Mouse (Mus musculus): ENCODE data around the gene Zfp52. TPM values are rescaled to one million over a fixed set of nuclear protein-coding genes. Genes with fewer than 3 reads are reported as not detected.

The Zfp52 gene
- total and polyA plus RNA-seq, 3 experiments = 2.8 to 3.5 TPM; not detected in 1

DNA sequence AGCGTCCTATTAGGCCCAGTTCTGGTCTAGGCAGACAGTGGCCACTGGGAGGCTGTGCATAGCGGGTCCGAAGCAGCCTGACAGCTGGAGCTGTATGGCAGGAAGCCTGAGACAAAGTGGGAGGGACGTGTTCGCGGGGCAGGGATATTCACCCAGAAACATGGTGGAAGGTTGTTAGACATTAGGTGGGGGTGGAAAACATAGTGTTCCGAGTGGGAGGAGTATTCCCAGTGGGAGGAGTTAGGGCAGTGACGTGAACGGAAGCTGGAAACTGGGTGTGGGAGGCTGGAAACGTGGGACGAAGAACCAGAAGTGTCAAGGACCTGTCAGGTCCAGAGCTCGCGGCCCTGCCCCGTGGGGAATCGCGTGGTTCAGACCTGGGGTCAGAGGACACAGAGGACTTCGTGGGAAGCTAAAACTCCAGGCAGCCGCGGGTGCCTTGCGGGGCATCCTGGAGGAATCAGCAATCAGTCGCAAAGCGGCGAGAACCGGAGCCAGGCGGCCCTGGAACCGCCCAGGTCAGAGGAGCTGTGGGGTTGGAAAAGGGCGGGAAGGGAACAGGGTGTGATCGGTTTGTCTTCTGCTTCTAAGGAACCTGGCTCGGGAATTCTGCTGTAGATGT lies 31.5 kb downstream of the Zfp52 start, which contains the start of gene Zfp948 (continued):
- TF ChIP-seq ZMIZ1 (IDR thresholded peaks at IDR 0.05; ENCODE audit: low read depth, low read length) (no peak), ZC3H11A (IDR thresholded peaks at IDR 0.05; ENCODE audit: low read depth, low read length) (no peak), NRF1 (IDR thresholded peaks at IDR 0.05; ENCODE audit: insufficient read depth, low read depth, low read length, poor library complexity, severe bottlenecking) (no peak), ETS1 (IDR thresholded peaks at IDR 0.05; ENCODE audit: low read depth, low read length) (no peak), MYC (IDR thresholded peaks at IDR 0.05; ENCODE audit: low read depth, low read length) (no peak), CHD2 (IDR thresholded peaks at IDR 0.05; ENCODE audit: low read length) (no peak), MYB (IDR thresholded peaks at IDR 0.05; ENCODE audit: low read depth, low read length) (no peak), USF1 (IDR thresholded peaks at IDR 0.05; ENCODE audit: low read depth, low read length) (no peak), POLR2AphosphoS2 (IDR thresholded peaks at IDR 0.05; ENCODE audit: low read length) (no peak), MAZ (IDR thresholded peaks at IDR 0.05; ENCODE audit: low read depth, low read length) (no peak), ZNF384 (IDR thresholded peaks at IDR 0.05; ENCODE audit: low read depth, low read length) (no peak), RCOR1 (IDR thresholded peaks at IDR 0.05; ENCODE audit: low read depth, low read length) (no peak), HCFC1 (IDR thresholded peaks at IDR 0.05; ENCODE audit: low read depth, low read length) (no peak), MAX (IDR thresholded peaks at IDR 0.05; ENCODE audit: low read length) (peak; percentile 63)

- no peak overlapping the region; the same call in 1 of the 2 replicates for H3K9ac ChIP-seq (ENCODE audit: control insufficient read depth, low read depth, low read length, poor library complexity, severe bottlenecking)
Observed at GRCm38 (mm10) chr17:21567696-21568095, 32.4 kb downstream of the Zfp52 start.

DNA sequence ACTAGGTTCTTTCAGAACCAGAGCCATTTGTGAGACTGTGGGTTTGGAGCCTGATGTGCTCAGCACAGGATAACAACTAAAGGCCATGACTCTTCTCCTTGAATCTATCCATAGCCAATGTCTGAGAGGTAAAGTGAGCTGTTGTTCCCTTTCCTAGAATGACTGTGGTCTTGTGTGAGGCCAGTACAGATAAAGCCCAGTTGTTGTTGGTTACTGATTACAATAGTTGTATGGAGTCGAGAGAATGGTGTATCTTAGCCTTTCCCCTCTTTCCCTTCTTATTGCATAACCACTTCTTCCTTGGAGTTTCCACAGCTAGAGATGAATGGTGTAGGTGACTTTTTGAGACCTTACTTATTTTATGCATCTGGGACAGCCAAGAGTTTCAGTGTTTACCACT lies 43.7 kb downstream of the Zfp52 start:
- no peaks in the 10 kb centered on the region for H3K9me3 ChIP-seq (replicated peaks; ENCODE audit: insufficient read depth, low read length)
- H3K4me3 ChIP-seq (ENCODE audit: control insufficient read depth in 1 of 2, insufficient read depth in 1 of 2, low read depth in 2 of 2, low read length in 2 of 2) = no peak overlapping the region
- no peak overlapping the region for H3K27ac ChIP-seq (ENCODE audit: control insufficient read depth, low read depth, low read length)
- peaks cover 0 to 5% of the 10 kb centered on the region in 2 experiments; a peak in 2 of 4 replicates for H3K36me3 ChIP-seq (ENCODE audit: control insufficient read depth in 1 of 2, insufficient read depth in 2 of 2, low read length in 2 of 2)
- TF ChIP-seq RCOR1 (IDR thresholded peaks at IDR 0.05; ENCODE audit: low read depth, low read length) = no peak
- no peak for TF ChIP-seq HCFC1 (IDR thresholded peaks at IDR 0.05; ENCODE audit: low read depth, low read length)
- no peak for TF ChIP-seq RAD21 (IDR thresholded peaks at IDR 0.05; ENCODE audit: low read depth, low read length)
- H3K4me1 ChIP-seq (ENCODE audit: control insufficient read depth in 1 of 2, insufficient read depth in 2 of 2, low read length in 2 of 2) = peaks cover 0 to 7% of the 10 kb centered on the region in 2 experiments; a peak in 1 of 4 replicates
- no peaks in the 10 kb centered on the region for H3K79me2 ChIP-seq (ENCODE audit: control insufficient read depth, insufficient read depth, low read length, poor library complexity)
- no peaks in the 10 kb centered on the region for H3K27me3 ChIP-seq (ENCODE audit: control insufficient read depth in 1 of 2, insufficient read depth in 2 of 2, low read length in 2 of 2)
- H3K9ac ChIP-seq (ENCODE audit: control insufficient read depth, low read depth, low read length, poor library complexity, severe bottlenecking) = 0 out of 2 replicates have a peak overlapping the region, but pooled peaks have one; percentile 14
- peak; percentile 56 for DNase-seq (ENCODE audit: low read depth, low spot score)

More at GRCm38 (mm10) chr17:21567696-21568095, 32.4 kb downstream of the Zfp52 start:
- H3K9me3 ChIP-seq (replicated peaks; ENCODE audit: insufficient read depth, low read length) = no peaks in the 10 kb centered on the region
- peaks cover 2 to 4% of the 10 kb centered on the region in 2 experiments; a peak in 2 of 4 replicates for H3K4me1 ChIP-seq (ENCODE audit: control insufficient read depth in 1 of 2, insufficient read depth in 2 of 2, low read length in 2 of 2)
- TF ChIP-seq E2F4 (IDR thresholded peaks at IDR 0.05; ENCODE audit: borderline replicate concordance, low read depth, low read length) (no peak), POLR2A (IDR thresholded peaks at IDR 0.05; ENCODE audit: control insufficient read depth in 1 of 2, insufficient read depth in 1 of 2, low read depth in 1 of 2, low read length in 2 of 2, poor library complexity in 1 of 2) (no peak), RAD21 (IDR thresholded peaks at IDR 0.05; ENCODE audit: low read depth, low read length) (no peak)
- no peaks in the 10 kb centered on the region for H3K27me3 ChIP-seq (ENCODE audit: control insufficient read depth in 1 of 2, insufficient read depth in 2 of 2, low read length in 2 of 2)
- H3K79me2 ChIP-seq (ENCODE audit: control insufficient read depth, insufficient read depth, low read length, poor library complexity) = no peaks in the 10 kb centered on the region; the same call in none of the 2 replicates
- no peak overlapping the region for H3K4me3 ChIP-seq (ENCODE audit: control insufficient read depth in 1 of 2, insufficient read depth in 1 of 2, low read depth in 2 of 2, low read length in 2 of 2)
- peaks cover 0 to 4% of the 10 kb centered on the region in 2 experiments; a peak in 2 of 4 replicates for H3K36me3 ChIP-seq (ENCODE audit: control insufficient read depth in 1 of 2, insufficient read depth in 2 of 2, low read length in 2 of 2)
- H3K27ac ChIP-seq (ENCODE audit: control insufficient read depth, low read depth, low read length) = no peak overlapping the region
- DNase-seq (ENCODE audit: low read depth, low spot score) = peak; percentile 52

Measured in MEL (cell line).